Mouse (Mus musculus): ENCODE measurements around the gene Tex50. TPM values are rescaled to one million over a fixed set of nuclear protein-coding genes. Genes with fewer than 3 reads are reported as not detected.
"Not testable (repeated sequence)": the region's sequence is repeated elsewhere in the genome, so short reads cannot be mapped to it uniquely, and the experiment has no call there.

The Tex50 gene
- 0.16 and 0.22 TPM in 2 replicates for polyA plus RNA-seq (2016; fragmentation: Nextera tagmentation; extraction: Ambion mirVana)

DNA sequence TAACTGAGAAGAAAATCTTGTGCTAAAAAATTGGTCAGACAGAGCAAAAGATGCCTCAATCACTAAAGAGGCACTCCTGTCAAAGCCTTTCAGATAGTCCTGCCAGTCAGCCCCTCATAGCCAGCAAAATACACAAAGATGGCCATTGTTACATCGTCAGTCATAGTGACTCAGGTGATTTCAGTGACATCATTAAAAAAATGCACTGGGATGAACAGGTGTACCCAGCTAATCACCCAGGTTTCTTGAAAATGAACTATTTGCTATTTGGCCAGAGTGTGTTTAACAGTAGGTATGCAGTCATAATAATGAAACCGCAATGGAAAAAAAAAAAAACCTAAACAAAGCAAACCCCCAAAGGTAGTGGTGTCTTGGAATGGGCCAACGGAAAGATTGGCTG, at the start of gene Tex50:
Gene Tex50, minus strand, starts transcription at position 101 of the 400 bp plus-strand sequence.
- H3K36me3 ChIP-seq: no peaks in the 10 kb centered on the region
- 0 out of 2 replicates have a peak, but pooled peaks cover 4% of the 10 kb centered on the region for H3K9me3 ChIP-seq (replicated peaks)
- no peak within 1 kb of the TSS for H3K4me3 ChIP-seq
- WGBS: 92% methylated on average over 3 of the region's 3 CpGs
- H3K27ac ChIP-seq (replicated peaks): no peak within 1 kb of the TSS
- H3K4me1 ChIP-seq: no peaks in the 10 kb centered on the region
- no peaks in the 10 kb centered on the region for H3K27me3 ChIP-seq (ENCODE audit: low read depth, poor library complexity, severe bottlenecking)
- no peak for DNase-seq (ENCODE audit: low spot score)

DNA sequence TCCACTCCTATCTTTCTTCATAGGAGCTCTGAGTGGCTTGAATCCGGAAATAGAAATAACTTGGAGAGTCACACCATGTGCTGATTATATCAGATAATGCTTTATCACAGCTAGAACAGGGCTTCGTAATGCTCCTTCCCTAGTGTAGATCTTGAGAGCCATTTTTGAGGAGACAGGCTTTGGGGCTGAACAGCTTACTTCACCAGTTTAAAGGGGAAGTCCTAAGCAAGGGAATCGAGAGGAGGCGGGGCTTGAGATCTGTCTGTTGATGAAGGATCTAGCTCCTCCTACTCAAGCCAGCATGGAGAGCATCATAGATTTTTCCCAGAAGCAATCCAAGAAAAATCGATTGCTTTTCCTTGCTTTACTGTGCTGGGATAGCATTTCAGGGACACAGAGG, 40.7 kb upstream of the Tex50 start:
- H3K36me3 ChIP-seq: no peaks in the 10 kb centered on the region
- H3K27ac ChIP-seq (replicated peaks): no peak overlapping the region
- H3K27me3 ChIP-seq (ENCODE audit: low read depth, poor library complexity, severe bottlenecking): no peaks in the 10 kb centered on the region
- no peak overlapping the region for H3K4me3 ChIP-seq
- peaks cover 5% of the 10 kb centered on the region for H3K4me1 ChIP-seq
- no peak for DNase-seq (ENCODE audit: low spot score)
- H3K9me3 ChIP-seq (replicated peaks): no peaks in the 10 kb centered on the region
- 79% methylated on average over 5 of the region's 5 CpGs for WGBS

DNA sequence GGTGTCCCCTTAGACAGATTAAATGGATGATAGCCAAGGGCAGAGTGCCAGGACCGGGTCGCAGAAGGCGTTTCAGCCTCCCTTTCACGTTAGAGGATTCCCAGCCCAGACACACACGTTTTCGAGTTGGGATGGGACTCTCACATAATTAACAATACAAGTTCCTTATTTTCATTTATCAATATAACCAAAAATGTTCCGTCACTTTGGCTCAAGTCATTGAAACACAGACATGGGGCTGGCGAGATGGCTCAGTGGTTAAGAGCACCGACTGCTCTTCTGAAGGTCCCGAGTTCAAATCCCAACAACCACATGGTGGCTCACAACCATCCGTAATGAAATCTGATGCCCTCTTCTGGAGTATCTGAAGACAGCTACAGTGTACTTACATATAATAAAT, 37.2 kb upstream of the Tex50 start:
- peak overlapping the region; percentile 78; the same call in 1 of the 2 replicates for H3K27ac ChIP-seq (replicated peaks)
- H3K9me3 ChIP-seq (replicated peaks); H3K4me1 ChIP-seq; H3K36me3 ChIP-seq; DNase-seq (ENCODE audit: low spot score); H3K27me3 ChIP-seq (ENCODE audit: low read depth, poor library complexity, severe bottlenecking): not testable (repeated sequence)
- WGBS: 65% methylated on average over 11 of the region's 11 CpGs
- peak overlapping the region; percentile 60 for H3K4me3 ChIP-seq

DNA sequence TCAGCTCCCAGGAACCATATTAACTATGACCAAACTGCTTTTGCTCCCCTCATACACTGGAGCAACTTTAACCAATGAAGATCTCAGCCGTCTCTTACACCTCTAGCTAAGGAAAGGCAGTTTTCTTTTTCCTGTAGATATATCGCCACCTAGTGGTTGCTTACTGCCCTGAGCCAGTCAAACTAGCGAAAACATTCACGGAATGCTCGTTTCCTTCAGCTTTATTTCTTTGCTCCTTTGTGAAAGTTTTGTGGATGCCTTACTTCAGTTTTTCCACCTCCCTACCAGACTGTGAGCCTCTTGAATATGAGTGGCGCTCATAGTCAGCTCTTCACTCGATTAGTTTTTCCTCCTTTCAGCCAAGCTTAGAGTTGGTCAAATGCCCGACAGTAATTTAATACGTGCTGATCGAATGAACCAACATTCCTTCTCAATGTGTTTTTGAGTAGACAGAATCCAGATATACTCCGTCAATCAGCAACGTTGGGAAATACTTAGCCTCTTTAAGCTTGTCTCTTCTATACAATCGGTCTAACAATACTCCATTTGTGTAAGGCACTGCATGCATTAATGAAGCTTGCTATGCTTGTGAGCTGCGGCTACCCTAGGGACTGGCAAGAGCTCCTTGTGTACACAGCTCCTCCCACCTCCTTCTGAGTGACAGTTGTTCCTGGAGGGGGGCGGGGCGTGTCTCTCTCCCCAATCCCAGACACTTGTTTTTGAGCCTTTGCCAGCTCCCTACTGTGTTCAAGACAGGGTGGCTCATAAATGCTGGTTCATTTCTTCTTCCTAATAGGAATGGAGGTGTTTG, 36.6 kb upstream of the Tex50 start:
- Histone ChIP-seq H3K36me3 (no peaks in the 10 kb centered on the region), H3K9me3 (replicated peaks) (no peaks in the 10 kb centered on the region), H3K4me3 (peak overlapping the region; percentile 60), H3K27ac (replicated peaks) (peak overlapping the region; percentile 78), H3K4me1 (peaks cover 5% of the 10 kb centered on the region), H3K27me3 (ENCODE audit: low read depth, poor library complexity, severe bottlenecking) (no peaks in the 10 kb centered on the region)
- WGBS: under 1% methylated on average over 16 of the region's 16 CpGs
- DNase-seq (ENCODE audit: low spot score): peak; percentile 82

DNA sequence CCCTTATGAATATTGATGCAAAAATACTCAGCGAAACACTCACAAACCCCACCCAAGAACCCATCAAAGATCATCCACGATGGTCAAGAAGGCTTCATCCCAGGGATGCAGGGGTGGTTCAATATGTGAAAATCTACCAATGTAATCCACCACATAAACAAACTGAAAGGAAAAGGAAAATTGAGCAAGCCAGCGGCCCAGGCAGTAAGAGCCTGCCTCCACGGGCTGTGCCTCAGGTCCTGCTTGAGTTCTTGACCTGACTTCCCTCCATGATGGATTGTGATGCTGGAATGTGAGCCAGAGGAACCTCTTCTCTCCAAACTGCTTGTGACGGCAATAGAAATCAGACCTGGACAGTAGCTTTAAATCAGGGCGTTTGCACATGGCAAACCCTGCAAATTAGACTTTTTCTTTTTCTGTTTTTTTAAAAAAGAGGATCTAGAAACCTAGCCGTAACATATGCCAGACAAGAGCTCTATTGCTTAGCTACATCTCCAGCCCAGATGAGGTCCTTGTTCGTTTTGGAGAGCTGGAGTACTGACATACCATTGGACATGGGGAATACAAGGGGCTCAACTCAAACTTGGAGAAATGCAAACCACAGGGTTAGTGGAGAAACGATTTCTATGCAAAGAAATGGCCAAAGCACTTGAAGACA, 31.3 kb upstream of the Tex50 start:
- Histone ChIP-seq H3K36me3 (no peaks in the 10 kb centered on the region), H3K4me1 (no peaks in the 10 kb centered on the region), H3K4me3 (no peak overlapping the region), H3K27me3 (ENCODE audit: low read depth, poor library complexity, severe bottlenecking) (no peaks in the 10 kb centered on the region), H3K27ac (replicated peaks) (no peak overlapping the region), H3K9me3 (replicated peaks) (peaks cover 6% of the 10 kb centered on the region; the same call in 1 of the 2 replicates)
- no peak for DNase-seq (ENCODE audit: low spot score)
- 84% methylated on average over 9 of the region's 9 CpGs for WGBS

DNA sequence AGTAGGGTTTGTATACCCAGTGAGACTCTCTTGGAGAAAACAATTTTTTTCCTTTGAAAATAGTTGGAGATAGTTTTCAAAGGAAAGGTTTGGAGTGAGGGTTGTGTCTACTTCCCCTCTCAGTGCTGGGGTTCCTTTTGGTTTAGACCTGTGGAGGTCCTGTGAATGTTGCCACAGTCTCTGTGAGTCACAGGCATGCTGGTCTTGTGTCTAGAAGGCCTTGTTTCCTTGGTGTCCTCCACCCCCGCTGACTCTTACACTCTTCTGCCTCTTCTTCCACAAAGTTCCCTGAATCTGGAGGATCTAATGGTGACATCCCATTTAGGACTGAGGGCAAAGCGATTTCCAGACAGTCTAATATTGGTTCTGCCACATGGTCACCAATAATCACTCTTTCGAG, 26.3 kb upstream of the Tex50 start:
- Histone ChIP-seq H3K9me3 (replicated peaks) (peaks cover 6% of the 10 kb centered on the region; the same call in 1 of the 2 replicates), H3K36me3 (no peaks in the 10 kb centered on the region), H3K27me3 (ENCODE audit: low read depth, poor library complexity, severe bottlenecking) (no peaks in the 10 kb centered on the region), H3K4me1 (no peaks in the 10 kb centered on the region), H3K4me3 (no peak overlapping the region), H3K27ac (replicated peaks) (no peak overlapping the region)
- no peak for DNase-seq (ENCODE audit: low spot score)
- WGBS: 91% methylated on average over 3 of the region's 3 CpGs

DNA sequence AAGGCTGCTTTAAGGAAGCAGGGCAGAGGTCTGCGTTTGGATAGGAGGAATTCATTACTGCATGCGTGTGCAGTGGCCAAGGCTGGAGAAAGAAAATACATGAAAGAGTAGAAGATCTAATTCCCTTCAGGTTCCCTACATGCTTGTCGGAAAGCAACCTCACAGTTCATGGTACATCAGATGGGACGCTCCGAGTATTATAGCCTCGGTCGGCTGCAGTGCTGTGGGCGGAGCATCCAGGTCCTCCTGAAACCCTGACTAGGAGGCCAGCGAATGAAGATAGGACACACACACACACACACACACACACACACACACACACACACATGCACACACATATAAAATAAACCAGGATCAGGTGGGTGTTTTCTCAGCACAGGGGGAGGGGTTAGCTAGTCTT, 24.6 kb upstream of the Tex50 start:
- Histone ChIP-seq H3K4me1 (no peaks in the 10 kb centered on the region), H3K36me3 (no peaks in the 10 kb centered on the region), H3K27ac (replicated peaks) (no peak overlapping the region), H3K9me3 (replicated peaks) (peaks cover 5% of the 10 kb centered on the region), H3K27me3 (ENCODE audit: low read depth, poor library complexity, severe bottlenecking) (no peaks in the 10 kb centered on the region), H3K4me3 (no peak overlapping the region)
- no peak for DNase-seq (ENCODE audit: low spot score)
- WGBS: 70% methylated on average over 9 of the region's 9 CpGs

DNA sequence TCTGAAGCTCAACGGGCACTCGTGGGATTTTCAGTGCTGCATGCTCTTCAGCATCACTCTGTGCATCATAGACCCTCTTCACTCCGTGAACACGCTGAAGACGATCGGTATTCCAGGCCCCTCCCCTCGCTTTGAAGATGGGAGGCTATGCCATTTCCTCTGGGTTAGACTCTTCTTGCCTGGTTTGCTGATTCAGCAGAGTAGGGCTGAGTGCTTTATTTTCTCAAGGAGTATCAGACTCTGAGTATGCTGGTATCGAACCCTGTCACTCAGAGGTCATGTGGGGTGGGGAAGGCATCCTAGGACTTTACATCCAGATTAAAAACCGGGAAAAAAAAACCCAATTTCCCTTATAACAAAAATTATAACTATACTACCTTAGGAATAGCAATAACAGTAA, 23.3 kb upstream of the Tex50 start:
- Histone ChIP-seq H3K4me3 (no peak overlapping the region), H3K27me3 (ENCODE audit: low read depth, poor library complexity, severe bottlenecking) (no peaks in the 10 kb centered on the region), H3K27ac (replicated peaks) (no peak overlapping the region), H3K9me3 (replicated peaks) (peaks cover 5% of the 10 kb centered on the region), H3K4me1 (no peaks in the 10 kb centered on the region), H3K36me3 (no peaks in the 10 kb centered on the region)
- no peak for DNase-seq (ENCODE audit: low spot score)
- WGBS: 89% methylated on average over 9 of the region's 9 CpGs

DNA sequence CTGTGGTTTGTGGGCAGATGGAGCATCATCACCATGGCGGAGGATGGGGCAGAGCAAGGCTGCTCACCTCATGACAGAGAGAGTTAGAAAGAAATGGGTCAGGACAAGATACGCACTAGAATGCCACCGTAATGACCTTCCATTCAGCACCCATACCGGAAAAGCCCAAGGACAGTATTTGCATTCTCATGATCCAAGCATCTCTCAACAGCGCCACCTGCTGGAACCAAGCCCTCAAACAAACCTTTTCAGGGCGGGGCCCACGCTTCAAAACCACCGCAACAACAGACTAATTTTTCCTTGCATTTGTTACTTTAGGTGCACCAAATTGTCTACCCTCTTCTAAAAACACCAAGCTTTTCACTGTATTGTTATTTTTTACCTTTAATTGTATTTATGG, 21.6 kb upstream of the Tex50 start:
- Histone ChIP-seq H3K27ac (replicated peaks) (no peak overlapping the region), H3K4me3 (no peak overlapping the region), H3K4me1 (no peaks in the 10 kb centered on the region), H3K27me3 (ENCODE audit: low read depth, poor library complexity, severe bottlenecking) (no peaks in the 10 kb centered on the region), H3K9me3 (replicated peaks) (peaks cover 5% of the 10 kb centered on the region), H3K36me3 (no peaks in the 10 kb centered on the region)
- DNase-seq (ENCODE audit: low spot score): peak; percentile 50
- 57% methylated on average over 8 of the region's 8 CpGs for WGBS

DNA sequence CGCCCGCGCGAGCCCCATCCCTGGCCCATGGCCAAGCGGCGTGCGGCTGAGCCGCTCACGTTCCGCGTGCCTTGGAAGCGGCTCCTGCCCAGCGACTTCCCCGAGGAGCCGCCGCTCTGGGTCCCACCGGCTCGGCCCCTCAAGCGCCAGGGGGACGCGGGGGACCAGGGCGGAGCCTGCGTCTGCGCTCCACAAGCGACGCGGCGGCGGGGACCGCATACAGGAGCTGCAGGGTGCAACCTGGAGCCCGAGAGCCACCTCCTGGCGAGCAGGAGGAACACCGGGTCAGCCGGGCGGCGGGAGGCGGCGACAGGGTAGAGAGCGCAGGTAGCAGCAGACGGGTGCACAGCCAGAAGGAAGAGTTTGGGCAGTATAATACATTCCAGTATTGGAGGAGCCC, 11.5 kb upstream of the Tex50 start:
- H3K27ac ChIP-seq (replicated peaks): 0 out of 2 replicates have a peak overlapping the region, but pooled peaks have one; percentile 23
- no peaks in the 10 kb centered on the region for H3K9me3 ChIP-seq (replicated peaks)
- WGBS: 2% methylated on average over 40 of the region's 40 CpGs
- H3K36me3 ChIP-seq: no peaks in the 10 kb centered on the region
- peak; percentile 77 for DNase-seq (ENCODE audit: low spot score)
- H3K4me3 ChIP-seq: peak overlapping the region; percentile 57
- peaks cover 6% of the 10 kb centered on the region for H3K4me1 ChIP-seq
- peaks cover 41% of the 10 kb centered on the region for H3K27me3 ChIP-seq (ENCODE audit: low read depth, poor library complexity, severe bottlenecking)

DNA sequence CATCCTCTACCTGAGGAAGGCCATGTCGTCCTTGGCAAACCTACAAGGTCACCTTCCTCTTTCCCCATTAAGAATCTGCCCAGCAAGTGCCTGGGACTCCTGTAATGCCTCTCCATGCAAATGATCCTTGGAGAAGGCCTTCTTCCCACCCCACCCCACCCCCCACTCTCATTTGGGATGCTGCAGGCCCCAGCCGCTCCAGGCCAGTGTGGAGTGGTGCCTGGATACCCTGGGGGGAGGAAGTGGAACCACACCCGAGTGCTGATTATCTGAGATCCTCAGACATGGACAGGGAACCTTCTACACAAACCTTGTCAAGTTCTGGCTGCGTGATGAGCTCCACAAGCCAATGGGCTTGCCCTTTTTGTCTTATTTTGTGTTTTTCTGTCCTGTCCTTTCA, 1.2 kb upstream of the Tex50 start:
- Histone ChIP-seq H3K27me3 (ENCODE audit: low read depth, poor library complexity, severe bottlenecking) (no peaks in the 10 kb centered on the region), H3K4me1 (no peaks in the 10 kb centered on the region), H3K9me3 (replicated peaks) (0 out of 2 replicates have a peak, but pooled peaks cover 4% of the 10 kb centered on the region), H3K36me3 (no peaks in the 10 kb centered on the region), H3K27ac (replicated peaks) (no peak overlapping the region), H3K4me3 (no peak overlapping the region)
- DNase-seq (ENCODE audit: low spot score): no peak
- 70% methylated on average over 4 of the region's 4 CpGs for WGBS

DNA sequence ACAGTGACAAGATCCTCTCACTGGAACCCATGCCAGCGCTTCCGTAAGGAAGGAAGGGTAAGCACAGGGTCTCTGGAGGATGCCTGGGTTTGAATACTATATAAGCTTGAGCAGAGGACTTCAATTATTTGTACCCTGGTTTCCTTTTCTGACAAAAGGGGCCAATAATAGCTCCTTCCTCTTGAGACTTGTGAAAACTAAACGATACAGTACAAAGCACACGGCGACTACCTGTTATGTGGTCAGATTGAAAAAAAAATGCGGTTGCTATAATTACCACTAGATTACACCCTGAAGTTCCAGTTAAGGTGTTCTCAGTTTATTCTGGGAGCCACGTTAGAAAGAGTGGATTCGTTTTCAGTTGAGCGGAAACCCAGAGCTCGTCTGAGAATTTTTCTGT, 2.6 kb downstream of the Tex50 start:
- no peak overlapping the region for H3K27ac ChIP-seq (replicated peaks)
- no peaks in the 10 kb centered on the region for H3K36me3 ChIP-seq
- no peak overlapping the region for H3K4me3 ChIP-seq
- 86% methylated on average over 10 of the region's 10 CpGs for WGBS
- no peak for DNase-seq (ENCODE audit: low spot score)
- no peaks in the 10 kb centered on the region for H3K4me1 ChIP-seq
- no peaks in the 10 kb centered on the region for H3K9me3 ChIP-seq (replicated peaks)
- no peaks in the 10 kb centered on the region for H3K27me3 ChIP-seq (ENCODE audit: low read depth, poor library complexity, severe bottlenecking)

DNA sequence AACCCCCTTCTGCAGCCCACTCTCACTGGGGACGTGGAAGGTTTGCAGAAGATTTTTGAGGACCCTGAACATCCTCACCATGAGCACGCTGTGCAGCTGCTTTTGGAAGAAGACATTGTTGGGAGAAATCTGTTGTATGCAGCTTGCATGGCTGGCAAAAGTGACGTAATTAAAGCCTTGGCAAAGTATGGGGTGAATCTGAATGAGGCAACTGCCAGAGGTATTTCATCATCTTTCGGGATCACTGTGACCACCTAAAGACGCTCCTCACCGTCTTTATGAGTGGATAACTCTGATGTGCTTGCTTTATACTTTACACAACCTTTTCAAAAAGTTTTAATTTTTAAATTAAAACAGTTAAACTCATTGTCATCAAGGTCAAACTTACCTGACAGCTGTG, 8.0 kb downstream of the Tex50 start:
- DNase-seq (ENCODE audit: low spot score): no peak
- Histone ChIP-seq H3K27me3 (ENCODE audit: low read depth, poor library complexity, severe bottlenecking) (no peaks in the 10 kb centered on the region), H3K9me3 (replicated peaks) (no peaks in the 10 kb centered on the region), H3K4me1 (no peaks in the 10 kb centered on the region), H3K27ac (replicated peaks) (no peak overlapping the region), H3K36me3 (no peaks in the 10 kb centered on the region), H3K4me3 (no peak overlapping the region)
- WGBS: 83% methylated on average over 6 of the region's 6 CpGs
